Mouse (Mus musculus): Measurements from ENCODE around the gene Gp6. TPM values are rescaled to one million over a fixed set of nuclear protein-coding genes. Genes with fewer than 3 reads are reported as not detected.

Gp6 gene
- not detected for polyA plus RNA-seq (2017; shearing (Covaris generic))

GRCm38 (mm10) chr7:4397730-4398129, at the start of gene Gp6:
Gene Gp6 (minus strand): TSS chr7:4397744.

DNA sequence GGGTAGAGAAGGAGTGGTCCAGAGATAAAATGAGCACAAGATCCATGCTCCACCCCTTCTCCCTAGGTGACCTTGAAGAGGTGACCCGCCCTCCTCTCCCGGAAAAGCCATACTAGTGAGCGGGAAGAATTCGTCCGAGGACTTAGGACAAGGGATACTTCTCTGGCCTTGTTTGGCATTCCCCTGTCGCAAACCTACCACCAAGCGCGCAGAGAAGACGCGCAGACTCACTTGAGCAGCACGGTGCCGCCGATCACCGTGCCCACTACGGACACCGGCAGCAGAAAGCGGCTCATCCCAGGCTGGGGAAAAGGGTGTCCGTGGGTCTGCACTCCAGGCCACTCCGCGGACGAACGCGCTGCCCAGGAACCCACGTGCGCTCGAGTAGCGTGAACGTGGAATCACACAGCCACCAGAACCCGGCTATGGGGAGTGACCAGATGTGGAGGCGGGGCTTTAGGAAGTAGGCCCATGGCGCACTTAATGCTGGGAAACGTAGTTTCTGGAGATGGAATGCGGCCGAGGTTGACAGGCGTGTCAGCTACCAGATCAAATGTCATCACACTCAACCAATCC, 47.8 kb upstream of the Gp6 start, which contains the start of gene Rdh13:
TSS of gene Rdh13 (minus strand) at position 434 of the 576 bp plus-strand sequence.

DNA sequence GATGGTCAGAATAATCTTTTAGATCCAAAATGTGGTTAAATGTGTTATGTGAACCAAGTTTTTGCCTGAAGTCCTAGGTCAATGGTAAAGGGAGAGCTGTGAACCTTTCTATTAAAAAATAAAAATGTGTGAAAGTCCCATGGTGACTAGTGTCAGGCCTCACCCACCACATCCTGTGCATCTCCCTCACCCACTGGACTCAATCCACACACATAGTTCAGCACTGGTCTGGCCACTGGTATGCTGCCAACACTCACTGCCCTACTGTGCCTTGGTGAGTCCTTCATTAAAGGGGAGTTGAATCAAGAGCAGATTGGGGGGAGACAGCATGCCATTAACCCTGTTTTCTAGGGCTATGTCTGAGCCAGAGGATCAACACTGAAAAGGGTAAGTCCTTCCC, 60.0 kb downstream of the Gp6 start, which contains the start of gene Ncr1:
TSS of gene Ncr1 (plus strand) at position 216 of the 400 bp plus-strand sequence.

Other genes starting within 250 kb of the Gp6 start
- 11.3 TPM for gene Leng9, start 247.4 kb downstream of the Gp6 start, polyA plus RNA-seq (2017; shearing (Covaris generic))
- not detected for gene Cdc42ep5, start 232.9 kb downstream of the Gp6 start, polyA plus RNA-seq (2017; shearing (Covaris generic))
- gene Lilra5, start 160.0 kb downstream of the Gp6 start, polyA plus RNA-seq (2017; shearing (Covaris generic)) = not detected
- gene Ncr1, start 60.0 kb downstream of the Gp6 start, polyA plus RNA-seq (2017; shearing (Covaris generic)) = not detected
- gene Rdh13, start 47.9 kb upstream of the Gp6 start, polyA plus RNA-seq (2017; shearing (Covaris generic)) = 4.9 TPM
- 20.0 TPM for gene Eps8l1, start 62.9 kb upstream of the Gp6 start, polyA plus RNA-seq (2017; shearing (Covaris generic))
- gene Ppp1r12c, start 103.9 kb upstream of the Gp6 start, polyA plus RNA-seq (2017; shearing (Covaris generic)) = 168 TPM
- 5.3 TPM for gene Tnnt1, start 118.6 kb upstream of the Gp6 start, polyA plus RNA-seq (2017; shearing (Covaris generic))
- gene Tnni3, start 126.5 kb upstream of the Gp6 start, polyA plus RNA-seq (2017; shearing (Covaris generic)) = 0.47 TPM
- 0.39 TPM for gene Dnaaf3, start 134.7 kb upstream of the Gp6 start, polyA plus RNA-seq (2017; shearing (Covaris generic))
- gene Syt5, start 149.8 kb upstream of the Gp6 start, polyA plus RNA-seq (2017; shearing (Covaris generic)) = 0.16 TPM
- not detected for gene Ptprh, start 206.3 kb upstream of the Gp6 start, polyA plus RNA-seq (2017; shearing (Covaris generic))
- 11.1 TPM for gene Tmem86b, start 233.7 kb upstream of the Gp6 start, polyA plus RNA-seq (2017; shearing (Covaris generic))

All from CD4-positive, CD25-positive, alpha-beta regulatory T cell (primary cell).